Mouse (Mus musculus) heart, postnatal 0 days (tissue): ENCODE measurements around the gene Lipi.

ENCODE experiments used
- CTCF ChIP-seq: IDR thresholded peaks from 2 replicates; pipeline ENCODE4 v1.5.1; 2016; ENCODE audit warnings: antibody characterized with exemption, control low read depth, low read depth
- EP300 ChIP-seq: IDR thresholded peaks from 2 replicates; pipeline ENCODE4 v1.6.1; 2016; ENCODE audit warnings: antibody characterized with exemption, low read depth

- TF ChIP-seq EP300 (no peak), CTCF (no peak)
Measured at GRCm38 (mm10) chr16:75582279-75582678, 3.6 kb downstream of the Lipi start.
